Mouse (Mus musculus) right cerebral cortex, adult 2 months (tissue): ENCODE data around the gene Rassf1.

ENCODE experiments used
- DNase-seq, 2 experiments: peaks; one replicate each; pipeline ENCODE4 v3.0.0; 2021 to 2022; ENCODE audit warnings: low spot score in 2 of 2

Rassf1 gene

DNA sequence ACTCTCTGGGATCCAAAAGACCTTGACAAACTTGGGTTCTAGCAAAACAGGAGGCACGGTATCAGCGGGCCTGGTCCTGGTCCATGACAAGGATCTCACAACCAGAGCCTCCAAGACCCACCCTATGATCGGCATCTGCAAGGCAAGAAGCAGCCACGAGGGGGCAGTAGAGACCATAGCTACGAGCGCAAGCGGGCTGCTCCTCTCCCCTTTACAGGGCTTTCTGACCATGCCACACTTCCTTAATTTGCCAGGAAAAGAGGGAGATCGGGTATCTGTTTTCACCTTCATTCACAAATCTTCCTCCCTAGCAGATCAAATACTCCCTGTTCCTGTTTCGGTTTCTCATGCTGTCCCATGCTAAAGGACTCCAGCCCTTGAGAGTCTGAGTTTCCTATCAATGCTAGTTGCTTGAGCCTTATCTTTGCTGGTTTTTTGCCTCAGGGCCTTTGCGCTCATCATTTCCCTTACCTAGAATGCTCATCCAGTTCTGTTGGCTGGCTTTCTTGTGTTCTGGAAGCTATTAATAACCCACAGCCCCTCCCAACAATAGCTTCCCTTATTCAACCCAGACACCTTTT, 50.8 kb downstream of the Rassf1 start:
- DNase-seq = peak; percentile 91 to 96

DNA sequence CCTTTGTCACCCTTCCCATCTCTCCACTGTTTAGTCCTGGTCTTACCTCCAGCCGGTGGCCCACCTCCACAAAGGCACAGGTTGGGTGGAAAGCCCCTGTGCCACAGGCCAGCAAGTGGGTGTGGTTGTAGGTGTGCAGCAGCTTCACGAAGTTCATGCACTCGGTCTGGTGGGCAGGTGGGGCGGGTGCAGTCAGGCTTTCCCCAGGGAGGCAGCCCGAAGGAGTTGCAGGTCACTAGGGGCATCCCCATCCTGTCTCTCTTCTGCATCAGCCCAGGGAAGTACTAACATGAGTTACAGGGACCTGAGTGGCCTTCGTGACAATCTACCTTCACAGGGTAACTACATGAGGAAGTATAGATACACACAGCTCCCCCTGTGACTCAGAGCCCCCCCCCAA, 51.9 kb downstream of the Rassf1 start:
- DNase-seq = no peak

- DNase-seq = no peak
These were observed 53.8 kb downstream of the Rassf1 start for GRCm38 (mm10) chr9:107605041-107605661.

- DNase-seq = no peak
These were observed 55.2 kb downstream of the Rassf1 start for GRCm38 (mm10) chr9:107606591-107606990.

GRCm38 (mm10) chr9:107607036-107607435, 55.7 kb downstream of the Rassf1 start:
- no peak for DNase-seq

DNA sequence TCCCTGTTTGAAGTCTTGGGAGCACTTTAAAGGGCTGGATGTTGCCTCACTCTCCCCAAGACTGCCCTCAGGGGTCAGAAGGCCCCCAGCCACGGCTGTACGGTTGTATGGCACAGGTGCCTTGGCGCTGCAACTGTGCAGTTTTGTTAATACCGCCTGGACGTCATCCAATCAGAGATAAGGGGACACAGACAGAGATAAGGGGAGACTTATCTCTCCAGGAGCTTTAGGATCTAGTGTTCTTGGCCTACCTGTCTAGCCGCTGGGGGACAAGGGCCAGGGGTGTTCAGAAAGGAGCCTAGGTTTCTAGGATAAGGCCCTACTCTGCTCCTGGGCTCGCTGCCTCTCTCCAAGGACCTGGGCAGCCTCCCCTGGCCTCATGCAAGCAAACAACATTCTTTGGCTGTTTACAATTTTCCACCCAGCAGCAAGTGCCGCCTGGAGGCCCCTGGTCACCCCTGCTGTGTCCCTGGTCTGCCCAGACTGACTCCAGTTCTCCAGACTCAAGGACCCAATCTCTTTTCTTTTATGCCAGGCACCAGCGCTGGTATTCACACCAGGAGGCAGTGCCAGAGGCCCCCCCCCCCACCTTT, 56.4 kb downstream of the Rassf1 start:
- DNase-seq = no peak

GRCm38 (mm10) chr9:107608741-107609432, 57.5 kb downstream of the Rassf1 start, which contains the start of gene Sema3b:
TSS of gene Sema3b (minus strand) at chr9:107609229.
- no peak for DNase-seq

- no peak for DNase-seq
These were observed 58.1 kb downstream of the Rassf1 start for GRCm38 (mm10) chr9:107609433-107609830.

DNA sequence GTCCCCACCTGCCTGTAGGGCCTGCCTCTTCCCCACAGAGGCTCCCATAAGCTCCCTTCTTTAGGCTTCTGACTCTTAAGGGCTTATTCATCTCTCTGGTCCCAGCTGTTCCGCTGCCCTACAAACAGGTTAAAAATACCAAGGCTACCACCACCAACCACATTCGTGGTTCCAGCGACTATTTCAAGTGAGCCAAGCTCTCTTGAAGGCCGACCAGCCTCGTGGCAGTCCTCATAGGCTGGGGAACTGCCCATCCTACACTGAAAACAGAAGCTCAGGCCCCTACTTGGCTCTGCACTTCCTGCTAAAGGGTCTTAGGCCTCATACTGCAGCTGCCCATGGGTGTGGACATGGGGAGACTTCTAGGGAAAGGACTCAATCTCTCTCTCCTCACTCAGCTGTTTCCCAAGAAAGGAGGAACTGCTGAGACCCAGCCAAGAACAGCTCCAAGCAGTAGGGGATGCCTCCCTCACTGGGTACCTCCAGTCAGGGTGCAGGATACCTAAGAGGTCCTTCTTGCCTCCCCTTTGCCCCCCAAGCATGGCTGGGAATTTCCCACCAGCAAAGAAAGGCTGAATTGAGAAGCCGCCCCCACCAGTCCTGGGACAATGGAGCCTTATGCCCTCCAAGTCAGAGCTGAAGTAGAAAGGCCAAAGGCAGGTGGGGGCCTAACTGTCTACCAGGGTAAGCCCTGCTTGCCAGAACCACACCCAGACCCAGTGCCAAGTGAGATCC, 60.3 kb downstream of the Rassf1 start:
- DNase-seq = peak in 1 of 2 experiments; percentile 34
